Mouse (Mus musculus) brain, embryonic 18.5 days (tissue): ENCODE measurements around the gene Ano6.

Experiments used
- DNase-seq: peaks from one replicate; pipeline ENCODE4 v3.0.0-alpha.2; 2012; ENCODE audit warnings: low read depth, low spot score

The Ano6 gene

DNA sequence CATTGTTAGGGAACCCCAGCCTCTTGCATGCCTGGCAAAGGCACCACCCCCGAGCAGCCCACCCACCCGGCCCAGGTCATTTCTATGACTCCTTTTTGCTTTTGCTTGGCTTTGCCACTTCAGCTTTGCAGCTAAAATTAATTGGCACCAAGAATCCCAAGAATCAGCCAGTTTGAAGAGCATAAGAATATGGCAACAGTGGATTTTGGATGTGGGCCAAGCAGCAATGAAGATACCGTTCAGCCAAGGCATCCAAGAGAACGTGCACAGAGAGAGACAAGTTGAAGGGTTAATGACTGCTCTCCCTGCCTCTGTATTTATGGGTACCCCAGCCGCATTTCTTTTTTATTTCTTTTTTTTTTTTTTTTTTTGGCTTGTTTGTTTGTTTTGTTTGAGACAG lies 5.4 kb downstream of the Ano6 start:
- DNase-seq = no peak

- no peak for DNase-seq
Observed at GRCm38 (mm10) chr15:95797144-95797983, 6.7 kb downstream of the Ano6 start.

DNA sequence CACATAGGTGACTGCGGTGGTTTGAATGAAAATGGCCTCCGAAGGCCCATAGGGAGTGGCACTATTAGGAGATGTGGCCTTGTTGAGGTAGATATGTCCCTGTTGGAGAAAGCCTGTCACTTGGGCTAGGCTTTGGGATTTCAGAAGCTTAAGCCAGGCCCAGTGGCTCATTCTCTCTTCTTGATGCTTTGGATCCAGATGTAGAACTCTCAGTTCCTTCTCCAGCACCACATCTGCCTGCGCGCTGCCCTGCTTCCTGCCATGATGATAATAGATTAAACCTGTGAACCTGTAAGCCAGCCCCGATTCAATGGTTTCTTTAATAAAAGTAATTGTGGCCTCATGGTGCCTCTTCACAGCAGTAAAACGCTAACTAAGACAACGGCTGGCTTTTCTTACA lies 7.6 kb downstream of the Ano6 start:
- DNase-seq = no peak

DNA sequence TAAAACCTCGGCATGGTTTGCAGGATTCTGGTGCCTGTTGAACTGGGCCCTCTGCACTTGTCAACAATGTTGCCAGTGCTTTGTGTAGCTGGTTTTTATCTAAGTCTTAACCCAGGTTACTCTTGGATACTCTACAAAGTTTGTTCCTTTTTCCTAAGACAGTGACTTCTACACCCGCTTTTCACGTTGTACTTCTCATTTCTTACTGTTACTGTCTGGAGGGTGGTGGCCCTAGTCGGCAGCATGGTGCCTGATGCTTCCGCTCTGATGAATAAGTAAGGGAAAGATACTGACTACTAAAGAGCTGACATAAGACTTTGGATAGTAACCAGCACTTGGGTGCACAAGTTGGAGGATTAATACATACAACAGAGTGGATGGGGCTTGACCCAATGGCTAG lies 9.0 kb downstream of the Ano6 start:
- DNase-seq = no peak

DNA sequence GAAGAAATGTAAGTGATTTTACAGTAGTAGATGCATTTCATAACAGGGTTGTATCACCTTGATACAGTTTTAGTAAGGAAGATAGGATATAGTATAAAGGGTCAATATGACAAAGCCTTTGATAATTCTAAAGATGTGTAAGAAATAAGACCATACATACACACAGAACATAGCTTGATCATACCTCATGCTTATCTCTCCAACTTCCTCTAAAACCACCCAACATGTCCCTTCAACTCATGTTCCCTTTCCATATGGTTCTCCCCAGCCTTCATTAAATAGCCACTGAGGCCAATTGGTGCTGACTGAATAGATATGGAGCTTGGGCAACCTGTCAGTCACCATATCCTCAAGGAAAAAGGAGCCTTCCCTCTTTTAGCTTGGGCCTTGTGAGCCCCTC lies 9.4 kb downstream of the Ano6 start:
- no peak for DNase-seq

DNA sequence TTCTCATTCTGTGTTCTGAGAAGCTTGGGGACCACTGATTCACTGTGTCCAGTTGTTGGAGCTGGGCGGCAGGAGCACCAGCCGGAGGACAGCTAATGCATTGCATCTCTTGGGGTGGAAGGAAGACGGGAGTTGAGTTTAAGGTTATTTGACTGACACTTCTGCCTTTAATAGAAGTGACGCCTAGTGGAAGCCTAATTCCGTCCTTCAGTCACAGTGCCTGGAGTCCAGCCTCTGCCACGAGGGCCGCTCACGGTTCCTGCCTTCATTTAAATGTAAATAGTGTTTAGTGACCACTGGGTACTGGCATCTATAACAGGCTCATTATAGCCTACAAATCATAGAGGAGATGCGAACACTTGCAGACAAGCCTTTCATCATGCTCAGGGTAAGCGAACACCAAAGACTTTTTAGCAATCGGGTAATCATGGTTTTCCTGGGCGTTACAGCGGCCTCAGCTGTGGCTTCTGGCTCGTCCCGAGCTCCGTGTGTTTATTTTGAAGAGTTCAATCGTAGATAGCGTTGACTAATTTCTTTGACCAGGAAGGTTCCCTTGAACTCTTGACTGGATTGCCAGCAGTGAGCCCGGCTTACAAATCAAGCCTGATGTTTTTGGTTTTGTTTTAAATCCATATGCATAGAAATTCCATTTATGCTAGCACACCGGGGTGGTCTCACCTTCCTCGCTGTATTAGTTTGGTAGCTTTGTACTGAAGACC lies 10.8 kb downstream of the Ano6 start:
- DNase-seq = no peak

GRCm38 (mm10) chr15:95802140-95802539 lies 11.5 kb downstream of the Ano6 start:
- DNase-seq = no peak

DNA sequence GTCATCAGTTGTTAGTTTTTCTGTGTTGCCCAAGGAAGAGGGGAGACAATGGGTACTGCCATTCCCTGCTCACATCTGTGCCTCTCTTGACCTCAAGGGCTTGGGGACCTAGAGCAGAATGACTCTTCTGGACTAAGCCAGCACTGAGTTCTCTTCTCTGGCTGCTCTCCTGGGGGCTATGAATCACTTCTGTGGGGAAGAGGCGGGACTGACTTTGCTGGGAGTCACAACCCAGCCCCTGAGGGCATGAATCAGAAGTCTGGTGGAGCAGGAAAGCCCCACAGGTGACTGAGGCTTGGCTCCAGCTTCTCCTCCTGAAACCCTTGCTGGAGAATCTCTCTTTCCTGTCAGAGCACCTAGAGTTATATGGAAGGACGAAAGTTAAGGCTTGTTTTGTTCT lies 12.1 kb downstream of the Ano6 start:
- no peak for DNase-seq

GRCm38 (mm10) chr15:95803484-95803883 lies 12.8 kb downstream of the Ano6 start:
- no peak for DNase-seq

DNA sequence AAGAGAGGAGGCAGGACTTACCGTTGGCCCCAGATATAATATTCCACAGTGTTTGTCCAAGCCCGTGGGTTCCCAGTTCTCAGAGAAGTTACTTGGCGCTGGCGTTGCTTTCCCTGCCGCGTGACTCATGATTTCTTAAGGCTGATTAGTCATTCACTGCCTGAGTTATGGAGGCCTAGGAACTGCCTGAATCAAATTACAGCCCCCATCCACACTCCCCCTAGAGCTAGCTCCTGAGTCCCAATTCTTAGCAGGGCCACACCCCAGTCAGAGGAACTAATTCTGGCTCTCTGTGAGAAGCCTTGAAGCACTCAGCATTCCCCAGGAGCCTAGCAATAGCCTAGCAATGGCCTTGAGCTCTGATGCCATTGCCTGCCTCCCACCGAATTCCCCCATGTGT lies 13.6 kb downstream of the Ano6 start:
- no peak for DNase-seq

GRCm38 (mm10) chr15:95805022-95805471 lies 14.4 kb downstream of the Ano6 start:
- no peak for DNase-seq

DNA sequence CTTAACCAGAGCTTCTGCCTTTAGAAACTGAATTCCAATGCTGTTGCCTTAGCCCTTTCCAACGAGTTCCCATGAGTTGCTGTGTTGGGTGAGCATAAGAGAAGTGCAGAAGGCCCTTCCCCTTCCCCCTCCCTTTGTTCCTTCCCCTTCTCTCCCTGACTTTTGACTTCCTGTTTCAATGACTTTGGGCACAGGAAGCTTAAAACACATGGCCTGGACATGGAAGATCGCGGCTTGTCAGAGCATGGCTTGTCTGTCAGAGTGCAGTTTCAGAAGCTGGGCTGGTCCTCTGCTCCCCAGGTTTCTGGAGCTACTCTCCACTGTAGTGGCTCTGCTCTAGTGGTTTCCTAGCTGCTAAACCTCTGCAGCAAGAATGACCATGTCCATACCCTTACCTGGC lies 17.3 kb downstream of the Ano6 start:
- no peak for DNase-seq

GRCm38 (mm10) chr15:95810357-95810761 lies 19.7 kb downstream of the Ano6 start:
- no peak for DNase-seq

DNA sequence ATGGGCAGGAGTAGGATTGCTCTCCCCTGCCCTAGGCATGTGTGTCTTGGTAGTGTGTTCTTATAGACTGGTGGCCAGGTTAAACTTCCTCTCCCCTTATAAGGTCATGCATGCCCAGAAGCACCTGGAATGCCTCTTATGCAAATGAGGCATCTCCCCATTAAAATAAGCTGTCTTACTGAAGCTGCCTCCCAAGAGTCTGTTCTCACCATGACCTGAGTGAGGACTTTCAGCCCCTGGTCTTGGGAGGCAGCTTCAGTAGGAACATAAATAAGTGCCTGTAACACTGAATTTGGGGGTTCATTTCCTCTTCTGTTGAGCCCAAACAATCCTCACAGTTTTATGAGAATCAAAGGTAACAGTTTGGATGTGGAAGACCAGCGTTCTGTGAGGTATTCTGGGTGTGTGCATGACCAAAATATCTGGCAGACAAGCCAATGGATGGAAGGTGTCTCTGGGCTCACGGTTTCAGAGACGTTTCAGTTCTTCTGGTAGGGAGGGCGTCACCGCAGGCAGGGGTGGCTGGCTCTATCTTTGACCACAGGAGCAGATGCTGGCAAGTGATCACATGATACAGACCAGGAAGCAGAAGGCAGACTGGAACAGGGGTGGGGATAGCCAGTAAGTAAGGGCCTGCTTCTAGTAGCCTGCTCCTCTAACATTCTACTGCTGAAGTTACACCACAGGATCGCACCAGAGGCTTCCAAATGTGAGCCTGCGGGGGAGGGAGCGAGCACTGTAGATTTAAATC lies 22.4 kb downstream of the Ano6 start:
- no peak for DNase-seq

DNA sequence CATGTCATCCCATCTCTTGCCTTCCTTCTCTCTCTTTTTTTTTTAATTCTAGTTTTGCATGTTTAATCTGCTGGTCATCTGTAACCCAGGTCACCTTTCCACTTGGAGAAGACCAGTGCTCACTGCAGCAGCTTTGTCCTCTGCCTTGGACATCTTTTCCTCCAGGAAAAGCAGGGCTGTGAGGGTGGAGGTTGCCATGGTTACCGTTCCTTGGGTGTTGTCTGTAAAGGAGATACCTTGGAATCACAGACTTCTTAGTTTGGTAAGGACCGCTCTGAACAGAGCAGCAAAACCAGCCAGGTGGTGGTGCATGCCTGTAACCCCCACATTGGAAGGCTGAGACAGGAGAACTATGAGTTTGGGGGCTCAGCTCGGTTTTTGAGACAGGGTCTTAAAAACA lies 26.9 kb downstream of the Ano6 start:
- no peak for DNase-seq

- no peak for DNase-seq
Observed at GRCm38 (mm10) chr15:95819249-95820035, 28.8 kb downstream of the Ano6 start.

DNA sequence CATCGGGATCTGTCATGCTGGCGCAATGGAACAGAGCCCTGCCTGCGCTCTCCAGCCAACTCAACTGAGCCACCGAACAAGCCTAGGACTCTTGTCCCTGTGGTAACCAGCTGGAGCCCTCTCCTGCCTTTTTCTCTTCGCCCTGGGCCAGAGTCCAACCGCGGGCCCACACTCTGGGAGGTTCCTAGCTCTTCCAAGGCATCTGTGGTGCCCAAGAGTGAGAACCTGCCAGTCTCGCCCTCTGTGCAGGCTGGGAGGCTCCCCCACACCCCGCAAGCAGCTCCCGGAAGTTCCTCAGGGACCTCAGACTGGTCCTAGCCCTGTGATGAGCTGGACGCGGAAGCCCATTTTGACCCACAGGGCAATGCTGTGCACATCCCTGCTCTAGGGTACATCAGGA lies 29.5 kb downstream of the Ano6 start:
- no peak for DNase-seq

DNA sequence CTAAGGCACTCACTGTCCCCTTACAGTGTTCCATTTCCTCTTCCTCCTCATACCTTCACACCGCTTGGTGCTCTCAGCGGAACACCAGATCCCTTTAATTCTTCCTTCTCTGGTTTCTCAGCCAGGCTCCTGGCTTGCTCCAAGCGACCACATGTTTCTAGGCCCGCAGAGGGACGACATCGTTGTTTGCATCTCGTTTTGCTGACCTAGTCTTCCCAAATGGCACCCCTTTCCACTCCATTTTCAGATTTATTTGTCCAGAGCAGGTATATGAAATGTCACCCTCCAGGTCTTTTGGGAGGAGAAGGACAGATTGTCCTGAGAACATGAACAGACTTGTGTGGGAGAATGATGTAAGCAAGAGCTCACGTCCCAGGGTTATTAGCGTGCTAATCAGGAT lies 30.0 kb downstream of the Ano6 start:
- DNase-seq = no peak

DNA sequence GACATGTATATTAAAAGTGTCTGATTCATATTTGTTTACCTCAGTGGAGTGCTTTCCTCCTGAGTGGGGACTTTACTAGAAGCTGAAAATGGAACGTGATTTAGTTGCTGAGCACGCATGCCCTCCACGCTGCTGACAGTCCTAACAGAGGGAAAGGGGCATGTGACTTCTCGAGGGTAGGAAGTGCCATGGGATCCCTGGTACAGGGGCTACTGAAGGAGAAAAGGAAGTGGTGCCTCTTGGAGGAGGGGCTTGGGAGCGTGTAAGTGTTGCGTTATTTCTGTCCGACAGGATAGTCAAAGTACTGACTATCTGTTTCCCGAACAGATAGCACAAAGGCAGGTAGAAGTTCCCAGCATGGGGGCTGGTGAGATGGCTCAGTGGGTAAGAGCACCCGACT lies 31.5 kb downstream of the Ano6 start:
- no peak for DNase-seq

- no peak for DNase-seq
Observed at GRCm38 (mm10) chr15:95823383-95824306, 33.0 kb downstream of the Ano6 start.

- DNase-seq = no peak
Observed at GRCm38 (mm10) chr15:95826516-95826915, 35.9 kb downstream of the Ano6 start.
